Mouse (Mus musculus): ENCODE results near the gene Gm20767. TPM values are rescaled to one million over a fixed set of nuclear protein-coding genes. Genes with fewer than 3 reads are reported as not detected.
"Not testable (repeated sequence)": the region's sequence is repeated elsewhere in the genome, so short reads cannot be mapped to it uniquely, and the experiment has no call there.

The Gm20767 gene
- polyA plus RNA-seq, 1 experiment from 2014 or later, result not detected

GRCm38 (mm10) chr13:120150589-120150988, 10.5 kb downstream of the Gm20767 start:
- H3K9ac ChIP-seq (ENCODE audit: low read depth, low read length); H3K36me3 ChIP-seq (ENCODE audit: control insufficient read depth, insufficient read depth, low read length); H3K27ac ChIP-seq (ENCODE audit: low read depth, low read length); H3K4me1 ChIP-seq (replicated peaks; ENCODE audit: control insufficient read depth, insufficient read depth, low read length); DNase-seq (ENCODE audit: low spot score); H3K4me3 ChIP-seq (ENCODE audit: low read depth, low read length); H3K9me3 ChIP-seq (ENCODE audit: control insufficient read depth, low read length); H3K27me3 ChIP-seq (replicated peaks; ENCODE audit: control insufficient read depth, insufficient read depth, low read length); ATAC-seq (replicated peaks; ENCODE audit: low FRiP score); H3K4me2 ChIP-seq: not testable (repeated sequence)
- WGBS, result 68% methylated on average over 3 of the region's 3 CpGs

GRCm38 (mm10) chr13:120168301-120168700, 28.3 kb downstream of the Gm20767 start:
- not testable (repeated sequence) for H3K4me3 ChIP-seq (ENCODE audit: low read depth, low read length); ATAC-seq (replicated peaks; ENCODE audit: low FRiP score); H3K4me1 ChIP-seq (replicated peaks; ENCODE audit: control insufficient read depth, insufficient read depth, low read length); H3K4me2 ChIP-seq; DNase-seq (ENCODE audit: low spot score); H3K27me3 ChIP-seq (replicated peaks; ENCODE audit: control insufficient read depth, insufficient read depth, low read length); H3K27ac ChIP-seq (ENCODE audit: low read depth, low read length); H3K9ac ChIP-seq (ENCODE audit: low read depth, low read length); H3K9me3 ChIP-seq (ENCODE audit: control insufficient read depth, low read length); H3K36me3 ChIP-seq (ENCODE audit: control insufficient read depth, insufficient read depth, low read length)
- WGBS, result 50% methylated on average over 5 of the region's 5 CpGs

GRCm38 (mm10) chr13:120172133-120172532, 32.1 kb downstream of the Gm20767 start, which contains the start of gene Gm21818:
Gene Gm21818 (plus strand): TSS chr13:120172433.
- not testable (repeated sequence) for ATAC-seq (replicated peaks; ENCODE audit: low FRiP score); H3K4me1 ChIP-seq (replicated peaks; ENCODE audit: control insufficient read depth, insufficient read depth, low read length); H3K27ac ChIP-seq (ENCODE audit: low read depth, low read length); DNase-seq (ENCODE audit: low spot score); H3K27me3 ChIP-seq (replicated peaks; ENCODE audit: control insufficient read depth, insufficient read depth, low read length); H3K4me2 ChIP-seq; H3K36me3 ChIP-seq (ENCODE audit: control insufficient read depth, insufficient read depth, low read length); H3K9me3 ChIP-seq (ENCODE audit: control insufficient read depth, low read length); H3K4me3 ChIP-seq (ENCODE audit: low read depth, low read length); H3K9ac ChIP-seq (ENCODE audit: low read depth, low read length)
- 62% methylated on average over 4 of the region's 4 CpGs for WGBS

DNA sequence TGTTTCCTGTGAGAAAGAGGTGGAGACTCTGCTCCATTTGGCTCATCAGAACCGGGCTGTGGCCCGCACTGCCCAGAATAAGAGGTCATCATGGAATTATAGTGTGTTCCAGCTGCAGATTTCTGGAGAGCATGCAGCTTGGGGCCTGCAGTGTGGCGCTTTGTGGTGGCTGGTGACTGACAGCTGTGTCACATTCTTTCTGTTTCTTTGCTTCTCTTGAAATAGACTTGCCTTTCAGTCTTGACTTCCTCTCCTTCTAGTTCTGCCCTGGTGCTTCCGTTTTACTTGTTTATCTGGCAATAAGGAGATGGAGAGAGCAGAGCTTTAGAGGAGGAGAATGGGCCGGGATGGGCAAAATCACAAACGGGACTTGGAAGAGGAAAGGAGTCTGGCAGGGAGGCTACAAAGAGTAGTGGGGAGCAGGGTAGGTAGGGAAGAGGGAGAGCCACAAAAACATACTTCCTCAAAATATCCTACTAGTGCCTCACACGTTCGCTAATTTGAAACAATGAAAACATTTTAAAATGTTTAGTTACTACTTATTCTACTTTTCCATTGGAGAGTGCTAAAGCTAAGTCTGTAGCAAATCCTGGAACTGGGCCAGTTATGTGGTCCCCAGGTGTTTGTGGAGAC, 56.3 kb downstream of the Gm20767 start:
- H3K4me3 ChIP-seq (ENCODE audit: low read depth, low read length); DNase-seq (ENCODE audit: low spot score); H3K36me3 ChIP-seq (ENCODE audit: control insufficient read depth, insufficient read depth, low read length); H3K9ac ChIP-seq (ENCODE audit: low read depth, low read length); H3K4me2 ChIP-seq; H3K27ac ChIP-seq (ENCODE audit: low read depth, low read length); H3K4me1 ChIP-seq (replicated peaks; ENCODE audit: control insufficient read depth, insufficient read depth, low read length); H3K9me3 ChIP-seq (ENCODE audit: control insufficient read depth, low read length); ATAC-seq (replicated peaks; ENCODE audit: low FRiP score); H3K27me3 ChIP-seq (replicated peaks; ENCODE audit: control insufficient read depth, insufficient read depth, low read length): not testable (repeated sequence)
- WGBS, result 68% methylated on average over 6 of the region's 8 CpGs

Other genes starting within 250 kb of the Gm20767 start
- not detected in 2 replicates for gene Tcstv1, start 245.5 kb upstream of the Gm20767 start, polyA plus RNA-seq (2014; fragmentation: Nextera tagmentation; extraction: Ambion mirVana)
- not detected in 2 replicates for gene Gm21761, start 211.0 kb upstream of the Gm20767 start, polyA plus RNA-seq (2014; fragmentation: Nextera tagmentation; extraction: Ambion mirVana)
- not detected in 2 replicates for gene B020031M17Rik, start 189.4 kb upstream of the Gm20767 start, polyA plus RNA-seq (2014; fragmentation: Nextera tagmentation; extraction: Ambion mirVana)
- not detected in 2 replicates for gene Gm36079, start 113.2 kb upstream of the Gm20767 start, polyA plus RNA-seq (2014; fragmentation: Nextera tagmentation; extraction: Ambion mirVana)
- gene Gm21188, start 88.1 kb upstream of the Gm20767 start, polyA plus RNA-seq (2014; fragmentation: Nextera tagmentation; extraction: Ambion mirVana), result not detected in 2 replicates
- gene Gm21818, start 32.2 kb downstream of the Gm20767 start, polyA plus RNA-seq (2014; fragmentation: Nextera tagmentation; extraction: Ambion mirVana), result not detected in 2 replicates
- not detected in 2 replicates for gene Gm21762, start 75.7 kb downstream of the Gm20767 start, polyA plus RNA-seq (2014; fragmentation: Nextera tagmentation; extraction: Ambion mirVana)
- not detected in 2 replicates for gene Gm21731, start 98.9 kb downstream of the Gm20767 start, polyA plus RNA-seq (2014; fragmentation: Nextera tagmentation; extraction: Ambion mirVana)
- gene AF067061, start 122.9 kb downstream of the Gm20767 start, polyA plus RNA-seq (2014; fragmentation: Nextera tagmentation; extraction: Ambion mirVana), result not detected in 2 replicates
- gene BC147527, start 160.1 kb downstream of the Gm20767 start, polyA plus RNA-seq (2014; fragmentation: Nextera tagmentation; extraction: Ambion mirVana), result 0.22 and 0.40 TPM in 2 replicates
- not detected in 2 replicates for gene Tcstv3, start 176.6 kb downstream of the Gm20767 start, polyA plus RNA-seq (2014; fragmentation: Nextera tagmentation; extraction: Ambion mirVana)

Data from liver, embryonic 11.5 days (tissue).